Mouse (Mus musculus) spleen, adult 2 months (tissue): ENCODE data around the gene Gm39653. TPM values are rescaled to one million over a fixed set of nuclear protein-coding genes. Genes with fewer than 3 reads are reported as not detected.

Experiments used
- DNase-seq, 2 experiments: peaks; one replicate each; pipeline versions ENCODE4 v3.0.0 to v3.0.0-alpha.2; 2012 to 2021; ENCODE audit warnings: low spot score in 2 of 2, low read depth in 1 of 2
- H3K27ac ChIP-seq: fragments of 200-500 bp; 2 replicates; pipeline ENCODE4 v1.5.1; 2012; ENCODE audit warnings: low read length, inconsistent platforms; ENCODE audit not compliant: insufficient read depth
- H3K27me3 ChIP-seq: fragments of 200-500 bp; 2 replicates; pipeline ENCODE4 v1.6.1; 2012; ENCODE audit warnings: mild to moderate bottlenecking, moderate library complexity, low read length, inconsistent platforms; ENCODE audit not compliant: control insufficient read depth, insufficient read depth
- H3K36me3 ChIP-seq: fragments of 200-500 bp; 2 replicates; pipeline ENCODE4 v1.6.1; 2012; ENCODE audit warnings: mild to moderate bottlenecking, low read length, inconsistent platforms; ENCODE audit not compliant: control insufficient read depth, insufficient read depth
- H3K4me1 ChIP-seq: fragments of 200-500 bp; 2 replicates; pipeline ENCODE4 v1.6.1; 2011; ENCODE audit warnings: inconsistent platforms; ENCODE audit not compliant: control insufficient read depth, insufficient read depth, insufficient read length
- H3K4me3 ChIP-seq: fragments of 200-500 bp; 2 replicates; pipeline ENCODE4 v1.5.1; 2011; ENCODE audit warnings: mild to moderate bottlenecking, inconsistent platforms; ENCODE audit not compliant: insufficient read depth, insufficient read length; ENCODE audit errors: extremely low read depth
- CTCF ChIP-seq: fragments of 200-500 bp; IDR thresholded peaks from 2 replicates; pipeline ENCODE4 v1.5.1; 2011; ENCODE audit warnings: mild to moderate bottlenecking, inconsistent platforms; ENCODE audit not compliant: insufficient read depth, insufficient read length, insufficient replicate concordance; ENCODE audit errors: extremely low read depth
- POLR2A ChIP-seq: fragments of 200-500 bp; IDR thresholded peaks from 2 replicates; pipeline ENCODE4 v1.6.1; 2011; ENCODE audit warnings: low read depth, low read length, inconsistent platforms
- WGBS: fragments of 180-500 bp; shearing (Covaris S2); methylation state at CpG from one replicate; pipeline ENCODE4 v1.1.7; 2018; 5-methylcytosine and 5-hydroxymethylcytosine counted together
- polyA plus RNA-seq: library from polyadenylated mRNA; depleted of rRNA; stranded (reverse); fragments of >200 nt; gene quantifications from 2 replicates; pipeline ENCODE4 v1.2.3, GENCODE M21; 2012; rRNA removed

Gene Gm39653
- polyA plus RNA-seq = not detected in 2 replicates

DNA sequence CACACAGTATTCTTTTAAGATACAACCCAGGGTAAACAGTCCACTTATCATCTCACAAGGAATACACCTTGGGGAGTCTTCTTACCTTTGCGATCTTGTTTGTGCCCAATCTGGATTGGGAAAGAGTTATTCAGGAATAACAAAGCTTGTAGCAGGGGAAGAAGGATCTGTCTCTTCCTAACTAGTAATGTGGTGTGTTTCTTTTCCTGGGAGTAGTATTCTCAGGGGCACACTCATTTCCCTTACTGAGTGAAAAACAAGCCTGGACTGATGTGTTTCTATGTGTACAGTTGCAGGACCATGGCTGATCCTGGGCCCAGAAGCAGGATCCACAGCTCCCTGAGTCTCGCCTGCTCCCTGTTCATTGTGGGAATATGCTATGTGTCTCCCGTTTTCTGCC is at the start of gene Gm39653:
TSS of gene Gm39653 (plus strand) at position 301 of the 400 bp plus-strand sequence.
- no peak for DNase-seq
- Histone ChIP-seq H3K36me3 (no peaks in the 10 kb centered on the region), H3K4me3 (no peak within 1 kb of the TSS), H3K4me1 (no peaks in the 10 kb centered on the region), H3K27ac (no peak within 1 kb of the TSS), H3K27me3 (no peaks in the 10 kb centered on the region)
- 71% methylated on average over 3 of the region's 3 CpGs for WGBS
- no peak for TF ChIP-seq POLR2A
- no peak for TF ChIP-seq CTCF

DNA sequence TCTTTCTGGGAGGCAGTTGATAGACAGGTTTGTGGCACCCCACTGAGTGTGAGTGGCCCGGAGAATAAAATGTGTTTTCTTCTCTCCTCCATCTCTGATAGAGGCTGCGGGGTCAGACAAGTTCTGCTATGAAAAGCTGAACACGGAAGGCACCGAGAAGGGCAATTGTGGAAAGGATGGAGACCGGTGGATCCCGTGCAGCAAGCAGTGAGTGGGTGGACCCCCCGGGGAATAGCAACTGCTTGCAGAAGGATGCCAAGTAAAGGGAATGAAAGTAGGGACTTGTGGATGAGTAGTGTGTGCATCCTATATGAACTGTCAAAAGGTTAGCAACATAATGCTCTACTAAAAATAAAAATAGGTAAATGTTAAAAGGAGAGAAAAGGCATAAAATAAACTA is 49.3 kb upstream of the Gm39653 start:
- H3K4me1 ChIP-seq = no peaks in the 10 kb centered on the region
- whole genome bisulfite sequencing = 69% methylated on average over 7 of the region's 7 CpGs
- TF ChIP-seq CTCF (no peak), POLR2A (no peak)
- H3K36me3 ChIP-seq = no peaks in the 10 kb centered on the region
- H3K4me3 ChIP-seq = no peak overlapping the region
- H3K27me3 ChIP-seq = no peaks in the 10 kb centered on the region
- H3K27ac ChIP-seq = no peak overlapping the region
- no peak for DNase-seq

DNA sequence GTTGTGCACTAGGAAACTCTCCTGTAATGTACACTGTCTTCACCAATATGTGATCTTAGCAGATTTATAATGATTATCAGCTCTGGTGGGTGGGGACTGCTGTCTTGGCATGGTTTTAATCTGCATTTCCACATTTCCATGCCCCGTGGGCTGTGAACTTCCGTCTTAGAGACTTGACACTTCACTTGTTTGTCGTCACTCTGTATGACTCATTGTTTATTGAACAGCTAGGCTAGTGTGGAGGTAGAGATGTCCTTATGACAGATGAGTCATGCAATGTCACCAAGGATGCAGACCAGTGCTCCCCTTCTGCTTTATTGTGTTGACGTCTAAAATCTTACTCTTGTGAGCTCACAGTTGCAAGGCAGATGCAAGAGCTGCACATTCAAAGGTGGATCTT is 48.7 kb upstream of the Gm39653 start:
- no peak for DNase-seq
- H3K4me3 ChIP-seq = no peak overlapping the region
- no peaks in the 10 kb centered on the region for H3K36me3 ChIP-seq
- H3K4me1 ChIP-seq = no peaks in the 10 kb centered on the region
- H3K27me3 ChIP-seq = no peaks in the 10 kb centered on the region
- TF ChIP-seq CTCF (no peak), POLR2A (no peak)
- H3K27ac ChIP-seq = no peak overlapping the region
- WGBS = 24% methylated on average over 4 of the region's 4 CpGs

DNA sequence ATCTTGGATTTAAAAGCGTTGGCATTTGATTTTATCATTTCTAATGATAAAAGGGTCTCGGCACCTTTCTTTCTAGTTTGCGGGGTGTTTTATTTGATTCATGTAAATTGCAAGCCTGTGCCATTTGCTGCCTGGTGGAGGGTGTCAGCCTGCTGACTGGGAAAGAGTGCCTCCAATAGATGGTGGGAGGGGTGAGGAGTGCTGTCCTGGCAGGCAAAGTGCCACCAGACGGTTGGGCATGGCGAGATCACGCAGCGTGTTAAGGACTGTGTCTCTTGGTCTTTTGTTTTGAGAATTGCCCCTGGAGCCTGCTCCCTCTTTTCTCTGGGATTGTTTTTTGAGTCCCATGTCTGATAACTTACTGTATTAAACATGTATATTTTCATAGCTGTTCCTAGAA is 43.5 kb upstream of the Gm39653 start:
- Histone ChIP-seq H3K4me1 (no peaks in the 10 kb centered on the region), H3K36me3 (no peaks in the 10 kb centered on the region), H3K27ac (no peak overlapping the region), H3K27me3 (no peaks in the 10 kb centered on the region), H3K4me3 (no peak overlapping the region)
- TF ChIP-seq POLR2A = no peak
- no peak for TF ChIP-seq CTCF
- DNase-seq = no peak
- WGBS = 87% methylated on average over 7 of the region's 7 CpGs

DNA sequence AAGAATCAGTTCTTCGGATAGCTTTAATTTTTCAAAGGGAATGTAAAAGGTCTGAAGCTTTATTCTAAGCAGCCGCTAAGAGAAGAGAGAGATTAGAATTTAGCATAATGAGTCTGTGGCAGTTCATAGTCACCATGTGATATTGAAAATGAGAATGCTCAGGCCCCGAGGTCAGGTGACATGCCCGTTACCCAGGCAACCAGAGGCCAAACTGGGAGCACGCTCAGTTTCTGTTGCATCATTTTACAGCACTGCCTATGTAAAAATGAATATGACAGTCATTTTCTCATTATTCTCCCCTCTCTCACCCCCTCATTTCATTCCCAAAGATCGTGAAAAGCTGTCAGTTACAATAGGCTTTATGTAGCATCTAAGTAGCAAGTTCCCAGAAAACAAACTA is 42.3 kb upstream of the Gm39653 start:
- TF ChIP-seq CTCF (no peak), POLR2A (no peak)
- WGBS = 78% methylated on average over 6 of the region's 6 CpGs
- H3K4me3 ChIP-seq = no peak overlapping the region
- H3K27me3 ChIP-seq = no peaks in the 10 kb centered on the region
- no peaks in the 10 kb centered on the region for H3K36me3 ChIP-seq
- H3K27ac ChIP-seq = no peak overlapping the region
- no peaks in the 10 kb centered on the region for H3K4me1 ChIP-seq
- no peak for DNase-seq

DNA sequence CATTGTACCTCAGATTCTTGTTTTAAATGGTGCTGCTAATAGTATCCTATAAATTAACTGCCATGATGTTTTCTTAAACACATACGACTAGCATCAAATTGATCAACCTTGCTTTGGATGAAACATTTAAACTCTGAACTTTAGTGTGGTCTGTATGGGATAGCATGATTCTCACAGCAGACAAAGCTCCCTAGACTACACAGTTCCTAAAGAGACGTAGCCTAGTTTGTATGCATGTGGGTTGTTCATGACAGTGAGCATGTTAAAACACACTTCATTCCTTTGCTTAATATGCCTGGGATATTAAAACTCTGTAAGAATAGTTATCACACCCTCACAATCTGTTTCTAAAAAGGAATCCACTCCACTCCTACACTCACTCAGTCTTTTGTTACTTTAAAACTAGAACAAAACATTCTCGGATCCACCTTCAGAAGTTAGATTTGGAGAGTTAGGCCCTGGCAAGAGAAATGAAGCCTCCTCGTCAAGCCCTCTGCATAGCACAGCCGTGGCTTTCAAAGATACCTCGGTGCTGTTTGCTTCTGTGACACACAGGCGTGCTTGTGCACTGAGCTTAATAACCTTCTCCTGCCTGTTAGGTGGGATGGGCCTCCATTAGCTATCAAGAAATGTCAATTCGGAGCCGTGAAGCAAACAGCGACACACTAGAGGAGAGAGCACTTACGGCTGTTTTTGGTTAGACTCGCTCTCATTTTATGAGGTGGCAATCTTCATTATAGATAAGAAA is 41.7 kb upstream of the Gm39653 start:
- no peaks in the 10 kb centered on the region for H3K4me1 ChIP-seq
- TF ChIP-seq POLR2A (no peak), CTCF (no peak)
- H3K27ac ChIP-seq = no peak overlapping the region
- no peak overlapping the region for H3K4me3 ChIP-seq
- 88% methylated on average over 12 of the region's 12 CpGs for WGBS
- no peaks in the 10 kb centered on the region for H3K27me3 ChIP-seq
- H3K36me3 ChIP-seq = no peaks in the 10 kb centered on the region
- no peak for DNase-seq

DNA sequence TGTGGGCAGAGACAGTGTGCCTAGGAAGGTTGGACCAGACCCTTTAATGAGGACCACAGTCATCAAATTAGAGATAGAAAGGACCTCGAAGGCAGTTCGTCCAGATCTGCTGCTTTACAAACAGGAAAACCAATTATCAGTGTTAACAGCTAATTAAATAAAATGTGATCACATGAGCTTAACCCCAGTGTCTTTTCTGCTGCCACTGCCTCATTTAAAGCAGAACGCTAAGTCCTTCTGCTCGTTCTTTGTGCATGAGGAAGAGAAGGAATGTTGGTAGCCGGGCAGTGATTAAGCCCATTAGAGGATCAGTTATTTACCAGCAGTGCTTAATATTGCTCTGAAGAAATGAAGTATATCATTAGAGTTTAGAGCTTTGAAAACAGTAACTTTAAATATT is 39.0 kb upstream of the Gm39653 start:
- 84% methylated on average over 5 of the region's 5 CpGs for WGBS
- TF ChIP-seq POLR2A (no peak), CTCF (no peak)
- H3K27me3 ChIP-seq = no peaks in the 10 kb centered on the region
- no peak overlapping the region for H3K4me3 ChIP-seq
- DNase-seq = no peak
- no peaks in the 10 kb centered on the region for H3K4me1 ChIP-seq
- no peak overlapping the region for H3K27ac ChIP-seq
- no peaks in the 10 kb centered on the region for H3K36me3 ChIP-seq
